Comparison of ENCODE assay signal across 8 mouse cellular contexts in genomic region chr3:101812341-101812962, GRCm38 (mm10). TPM values are rescaled to one million over a fixed set of nuclear protein-coding genes. Genes with fewer than 3 reads are reported as not detected.
A peak's percentile ranks its signal among the peaks of the same experiment; 100 is the strongest.
DNase-seq lines count a peak whose midpoint lies in the region; ATAC-seq and TF ChIP-seq lines count a peak whose summit lies in the region.

No protein-coding gene starts in this region.

- peak; percentile 97 for TF ChIP-seq CTCF in heart, adult 2 months (IDR thresholded peaks at IDR 0.05)

- H3K79me2 ChIP-seq in heart, adult 2 months (replicated peaks; ENCODE audit: control insufficient read depth, insufficient read depth, low read length): no peaks in the 10 kb centered on the region

- no peaks in the 10 kb centered on the region for H3K4me1 ChIP-seq in heart, adult 2 months (ENCODE audit: control insufficient read depth, insufficient read depth, low read length)
- H3K4me1 ChIP-seq in limb, embryonic 12.5 days (replicated peaks): peaks cover 6% of the 10 kb centered on the region; the same call in 1 of the 2 replicates

- H3K9ac ChIP-seq in heart, adult 2 months (ENCODE audit: low read depth, low read length): no peak overlapping the region
- no peak overlapping the region for H3K9ac ChIP-seq in limb, embryonic 12.5 days (replicated peaks)

- no peaks in the 10 kb centered on the region for H3K27me3 ChIP-seq in heart, adult 2 months (ENCODE audit: control insufficient read depth, insufficient read depth, low read length)
- no peaks in the 10 kb centered on the region for H3K27me3 ChIP-seq in limb, embryonic 12.5 days

- intact Hi-C loops in heart, adult 2 months (cut with DNase I): loop anchor here (1.0 to 5.0 kb wide), 4 partner anchors 319 to 840 kb away; no protein-coding TSS in a partner anchor

- peak; percentile 68; the same call in 1 of the 2 replicates for ATAC-seq in limb, embryonic 12.5 days (ENCODE audit: insufficient number of reproducible peaks, insufficient read depth, low FRiP score, low TSS enrichment, low read depth)

- no peak for TF ChIP-seq POLR2A in heart, adult 2 months (IDR thresholded peaks at IDR 0.05; ENCODE audit: insufficient read depth, low read depth, low read length)

- no peak overlapping the region for H3K27ac ChIP-seq in heart, adult 2 months
- H3K27ac ChIP-seq in limb, embryonic 12.5 days: no peak overlapping the region

- H3K36me3 ChIP-seq in heart, adult 2 months (ENCODE audit: control insufficient read depth, insufficient read depth, low read length): no peaks in the 10 kb centered on the region
- H3K36me3 ChIP-seq in limb, embryonic 12.5 days: no peaks in the 10 kb centered on the region

- WGBS in heart, adult 2 months: 66% methylated on average over 10 of the region's 10 CpGs
- 63% methylated on average over 10 of the region's 10 CpGs for WGBS in limb, embryonic 12.5 days

- DNase-seq in CD4-positive, CD25-positive, alpha-beta regulatory T cell, adult 2 months (ENCODE audit: low read depth, low spot score): peak; percentile 82
- DNase-seq in adipocyte (ENCODE audit: low spot score): peak; percentile 80
- DNase-seq in embryo, embryonic 11 days: peak; percentile 85
- peak; percentile 54 to 76 for DNase-seq in heart, adult 2 months
- DNase-seq in kidney, adult 8-10 months: peak; percentile 52 to 80
- peak; percentile 9 to 44 for DNase-seq in natural killer cell, adult 2 months (ENCODE audit: low spot score in 2 of 2)
- DNase-seq in thymus, postnatal 0 days (ENCODE audit: low spot score): peak; percentile 86

- H3K9me3 ChIP-seq in limb, embryonic 12.5 days: no peaks in the 10 kb centered on the region

- TF ChIP-seq EP300 in heart, adult 2 months (IDR thresholded peaks at IDR 0.05; ENCODE audit: insufficient read depth, low read depth, low read length): peak; percentile 93

- H3K4me2 ChIP-seq in limb, embryonic 12.5 days: no peak overlapping the region

- no peak overlapping the region for H3K4me3 ChIP-seq in heart, adult 2 months
- H3K4me3 ChIP-seq in limb, embryonic 12.5 days (replicated peaks): no peak overlapping the region

RNA-seq across cellular contexts. Expression of gene Mab21l3, which starts 36.3 kb away (rescaled TPM):
- total RNA-seq in heart, adult 2 months (2021): not detected
- 0.16 TPM in 1 of 2 replicates, not detected in the other for polyA plus RNA-seq in heart, adult 2 months (2012; rRNA removed)
- 1.1 and 1.3 TPM in 2 replicates for polyA plus RNA-seq in limb, embryonic 12.5 days (2016; fragmentation: Nextera tagmentation; extraction: Ambion mirVana)
- polyA plus RNA-seq in thymus, postnatal 0 days (2015; fragmentation: Nextera tagmentation; extraction: Ambion mirVana): 0.88 and 1.4 TPM in 2 replicates

Comparison
In these comparisons a context has a peak if more than half of its experiments do, and no peak if none do; other contexts are left out.
1. DNase-seq: peak in every context shown above with its lines; median percentile 86 in thymus, postnatal 0 days; 85 in embryo, embryonic 11 days; 82 in CD4-positive, CD25-positive, alpha-beta regulatory T cell, adult 2 months; 80 in adipocyte; 66 in kidney, adult 8-10 months; 65 in heart, adult 2 months; 26 in natural killer cell, adult 2 months.